Mouse (Mus musculus) forebrain, embryonic 15.5 days (tissue): ENCODE data around the gene Gm20521. TPM values are rescaled to one million over a fixed set of nuclear protein-coding genes. Genes with fewer than 3 reads are reported as not detected.
A peak's percentile ranks its signal among the peaks of the same experiment; 100 is the strongest.

Experiments
- ATAC-seq: fragments of 200-750 bp; cut with Nextera tagmentation; replicated peaks from 2 replicates; pipeline ENCODE4 v1.8.0; 2017; ENCODE audit warnings: mild to moderate bottlenecking, moderate TSS enrichment, moderate library complexity
- H3K27ac ChIP-seq: fragments of 300-500 bp; sonication (generic); replicated peaks from 2 replicates; pipeline ENCODE4 v1.5.1; 2015; ENCODE audit warnings: mild to moderate bottlenecking, inconsistent platforms
- H3K27me3 ChIP-seq: fragments of 300-500 bp; sonication (generic); 2 replicates; pipeline ENCODE4 v1.6.1; 2015; ENCODE audit warnings: inconsistent platforms
- H3K36me3 ChIP-seq: fragments of 300-500 bp; sonication (generic); 2 replicates; pipeline ENCODE4 v1.6.1; 2015; ENCODE audit warnings: mild to moderate bottlenecking, inconsistent platforms
- H3K4me1 ChIP-seq: fragments of 300-500 bp; sonication (generic); 2 replicates; pipeline ENCODE4 v1.6.1; 2015; ENCODE audit warnings: inconsistent platforms
- H3K4me2 ChIP-seq: fragments of 300-500 bp; sonication (generic); replicated peaks from 2 replicates; pipeline ENCODE4 v1.6.1; 2015; ENCODE audit warnings: mild to moderate bottlenecking, inconsistent platforms
- H3K4me3 ChIP-seq: fragments of 300-500 bp; sonication (generic); 2 replicates; pipeline ENCODE4 v1.5.1; 2015; ENCODE audit warnings: mild to moderate bottlenecking, inconsistent platforms
- H3K9ac ChIP-seq: fragments of 300-500 bp; sonication (generic); replicated peaks from 2 replicates; pipeline ENCODE4 v1.6.1; 2015; ENCODE audit warnings: mild to moderate bottlenecking, inconsistent platforms
- H3K9me3 ChIP-seq: fragments of 300-500 bp; sonication (generic); 2 replicates; pipeline ENCODE4 v1.6.1; 2016; ENCODE audit warnings: inconsistent platforms
- WGBS: fragments of 180-500 bp; shearing (Covaris S2); methylation state at CpG from one replicate; pipeline ENCODE4 v1.1.7; 2015; ENCODE audit warnings: mixed read lengths; 5-methylcytosine and 5-hydroxymethylcytosine counted together
- polyA plus RNA-seq: library from polyadenylated mRNA; unstranded; fragments of >200 nt; fragmentation: Nextera tagmentation; extraction: Ambion mirVana; gene quantifications from 2 replicates; pipeline ENCODE4 v1.2.1, GENCODE M21; 2015

Gene Gm20521
- polyA plus RNA-seq, result 0.14 and 0.15 TPM in 2 replicates

DNA sequence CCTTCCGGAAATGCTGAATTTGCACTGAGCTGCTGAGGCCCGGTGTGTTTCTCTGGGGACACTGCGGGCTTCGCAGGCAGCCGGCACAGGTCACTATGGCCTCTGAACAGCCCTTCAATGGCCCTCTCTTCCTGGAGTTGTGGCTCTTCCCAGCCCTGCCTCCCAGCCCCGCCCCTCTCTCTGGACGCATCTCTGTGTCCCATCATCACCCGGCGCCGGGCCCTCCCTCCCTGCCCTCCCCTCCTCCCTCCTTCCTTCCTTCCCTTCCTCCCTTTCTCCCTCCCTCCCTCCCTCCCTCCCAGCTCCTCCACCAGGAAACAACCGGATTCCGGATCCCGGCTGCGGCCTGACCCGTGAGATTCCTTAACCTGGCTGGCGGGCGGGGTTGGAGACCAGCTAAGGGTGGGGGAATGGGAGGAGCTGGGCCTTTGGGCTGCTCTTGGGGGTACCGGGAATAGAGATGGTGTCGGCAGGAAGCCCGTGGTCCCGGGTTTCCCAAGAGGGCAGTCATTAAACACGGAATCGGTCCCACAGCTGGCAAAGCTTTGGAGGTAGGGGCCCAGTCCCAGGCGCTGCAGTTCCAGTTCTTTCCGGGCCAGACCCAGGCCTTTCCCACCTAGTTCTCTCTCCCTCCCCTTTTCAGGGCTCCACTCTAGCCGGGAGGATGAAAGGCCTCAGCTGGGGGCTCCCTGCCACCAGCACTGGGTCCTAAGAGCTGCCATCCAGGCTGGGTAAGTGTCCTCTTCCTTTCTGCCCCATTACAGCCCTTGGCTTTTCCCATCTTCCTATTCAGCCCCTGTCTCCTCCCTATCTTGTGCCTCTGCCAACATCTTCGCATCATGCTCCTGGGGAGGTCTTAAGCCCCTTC is at the start of gene Gm20521, which contains the start of gene Bcl2l2:
Gene Gm20521 (plus strand): TSS at position 288 of the 868 bp plus-strand sequence.
Gene Bcl2l2 (plus strand): TSS at position 224 of the 868 bp plus-strand sequence.
- Histone ChIP-seq H3K9ac (peak within 1 kb of the TSS; percentile 73), H3K4me1 (peaks cover 26% of the 10 kb centered on the region), H3K4me3 (peak within 1 kb of the TSS; percentile 57), H3K27ac (peak within 1 kb of the TSS; percentile 85), H3K36me3 (no peaks in the 10 kb centered on the region), H3K27me3 (no peaks in the 10 kb centered on the region), H3K9me3 (no peaks in the 10 kb centered on the region), H3K4me2 (peak within 1 kb of the TSS; percentile 74)
- under 1% methylated on average over 27 of the region's 27 CpGs for WGBS
- ATAC-seq, result peak; percentile 83

GRCm38 (mm10) chr14:54843461-54843860 is 39.8 kb upstream of the Gm20521 start:
- WGBS, result 7% methylated on average over 4 of the region's 4 CpGs
- H3K36me3 ChIP-seq, result no peaks in the 10 kb centered on the region
- 0 out of 2 replicates have a peak, but pooled peaks have one; percentile 6 for ATAC-seq
- no peaks in the 10 kb centered on the region for H3K27me3 ChIP-seq
- H3K4me3 ChIP-seq, result no peak overlapping the region
- no peaks in the 10 kb centered on the region for H3K9me3 ChIP-seq
- no peak overlapping the region for H3K4me2 ChIP-seq
- no peak overlapping the region for H3K9ac ChIP-seq
- H3K27ac ChIP-seq, result no peak overlapping the region
- H3K4me1 ChIP-seq, result no peaks in the 10 kb centered on the region

GRCm38 (mm10) chr14:54855726-54856125 is 27.5 kb upstream of the Gm20521 start:
- H3K27ac ChIP-seq, result no peak overlapping the region
- WGBS, result 94% methylated on average over 3 of the region's 3 CpGs

GRCm38 (mm10) chr14:54856703-54857102 is 26.5 kb upstream of the Gm20521 start:
- Histone ChIP-seq H3K9me3 (no peaks in the 10 kb centered on the region), H3K27ac (no peak overlapping the region), H3K9ac (no peak overlapping the region), H3K27me3 (no peaks in the 10 kb centered on the region), H3K36me3 (peaks cover 18% of the 10 kb centered on the region; the same call in 1 of the 2 replicates), H3K4me2 (no peak overlapping the region), H3K4me1 (no peaks in the 10 kb centered on the region), H3K4me3 (no peak overlapping the region)
- ATAC-seq, result no peak
- WGBS, result 92% methylated on average over 7 of the region's 7 CpGs

More at GRCm38 (mm10) chr14:54855726-54856125, 27.5 kb upstream of the Gm20521 start:
- Histone ChIP-seq H3K9me3 (no peaks in the 10 kb centered on the region), H3K36me3 (peaks cover 18% of the 10 kb centered on the region; the same call in 1 of the 2 replicates), H3K4me2 (no peak overlapping the region), H3K9ac (no peak overlapping the region), H3K4me3 (no peak overlapping the region), H3K27me3 (no peaks in the 10 kb centered on the region), H3K4me1 (no peaks in the 10 kb centered on the region)
- no peak for ATAC-seq

DNA sequence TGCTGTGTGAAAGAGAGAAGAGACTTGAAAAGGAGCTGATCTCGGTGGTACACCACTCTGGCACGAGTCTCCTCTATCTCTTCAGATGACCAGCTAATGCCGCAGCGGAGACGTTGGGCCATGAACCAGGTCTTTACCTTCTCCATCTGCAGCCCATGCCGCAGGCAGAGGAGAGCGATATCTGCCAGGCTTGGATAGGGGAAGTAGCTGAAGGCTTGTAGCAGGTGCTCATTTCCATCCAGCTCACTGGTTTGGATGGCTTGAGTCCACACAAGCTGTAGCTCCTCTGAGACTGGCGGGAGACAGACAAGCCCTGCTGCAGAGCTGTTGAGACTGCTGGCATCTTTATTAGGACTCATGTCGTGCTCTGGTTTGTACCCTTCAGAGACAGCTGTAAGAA is 25.4 kb upstream of the Gm20521 start:
- Histone ChIP-seq H3K27me3 (no peaks in the 10 kb centered on the region), H3K36me3 (peaks cover 18% of the 10 kb centered on the region; the same call in 1 of the 2 replicates), H3K9ac (no peak overlapping the region), H3K4me1 (0 out of 2 replicates have a peak, but pooled peaks cover under 1% of the 10 kb centered on the region), H3K27ac (no peak overlapping the region), H3K9me3 (no peaks in the 10 kb centered on the region), H3K4me2 (no peak overlapping the region), H3K4me3 (no peak overlapping the region)
- ATAC-seq, result no peak
- 92% methylated on average over 9 of the region's 9 CpGs for WGBS

GRCm38 (mm10) chr14:54860511-54860910 is 22.7 kb upstream of the Gm20521 start:
- Histone ChIP-seq H3K9me3 (no peaks in the 10 kb centered on the region), H3K4me2 (no peak overlapping the region), H3K9ac (no peak overlapping the region), H3K27me3 (no peaks in the 10 kb centered on the region), H3K36me3 (peaks cover 16% of the 10 kb centered on the region; the same call in 1 of the 2 replicates), H3K4me3 (no peak overlapping the region), H3K27ac (no peak overlapping the region), H3K4me1 (peaks cover 12% of the 10 kb centered on the region)
- WGBS, result 51% methylated on average over 2 of the region's 2 CpGs
- no peak for ATAC-seq

DNA sequence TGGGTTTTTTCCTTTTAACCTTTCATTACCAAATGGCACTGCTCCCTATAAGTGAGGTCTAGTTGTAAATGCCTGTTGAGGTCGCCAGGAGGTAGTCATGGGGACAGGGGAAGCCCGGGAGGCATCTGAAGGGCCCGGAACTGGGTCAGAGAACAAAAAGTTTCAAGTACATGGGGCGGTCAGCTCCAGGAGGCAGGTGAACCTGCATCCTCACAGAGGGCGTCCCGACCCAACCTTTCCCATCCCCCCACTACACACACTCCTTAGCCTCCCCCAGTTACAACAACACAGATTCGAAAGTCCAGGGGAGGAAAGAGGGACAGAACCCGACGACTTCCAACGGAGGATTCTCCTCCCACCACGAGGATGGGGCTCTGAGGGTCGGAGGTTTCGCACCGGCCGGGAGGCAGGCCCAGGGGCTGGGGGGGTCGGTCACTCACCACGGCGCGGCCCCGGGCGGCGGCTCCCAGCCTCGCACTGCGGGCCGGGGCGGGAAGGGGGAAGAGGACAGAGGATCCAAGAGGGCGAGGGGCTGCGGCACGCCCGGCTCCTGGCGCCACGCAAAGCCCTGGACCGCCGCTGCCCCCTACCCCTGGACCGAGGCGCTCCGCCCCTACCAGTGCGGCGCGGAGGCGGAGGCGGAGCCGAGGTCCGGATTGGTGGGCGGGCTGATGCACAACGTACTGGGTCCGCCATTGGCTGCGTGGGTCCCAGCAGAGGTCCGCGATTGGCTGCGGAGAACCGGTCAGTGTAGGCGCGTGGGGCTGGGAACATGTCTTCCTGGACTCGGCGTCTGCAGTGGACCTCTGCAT is 19.5 kb upstream of the Gm20521 start:
- H3K27me3 ChIP-seq, result no peaks in the 10 kb centered on the region
- H3K4me3 ChIP-seq, result peak overlapping the region; percentile 99
- no peaks in the 10 kb centered on the region for H3K9me3 ChIP-seq
- H3K27ac ChIP-seq, result peak overlapping the region; percentile 73
- H3K9ac ChIP-seq, result peak overlapping the region; percentile 98
- H3K4me1 ChIP-seq, result peaks cover 12% of the 10 kb centered on the region
- WGBS, result under 1% methylated on average over 55 of the region's 56 CpGs
- peak overlapping the region; percentile 77 for H3K4me2 ChIP-seq
- H3K36me3 ChIP-seq, result no peaks in the 10 kb centered on the region
- peak; percentile 100 for ATAC-seq

DNA sequence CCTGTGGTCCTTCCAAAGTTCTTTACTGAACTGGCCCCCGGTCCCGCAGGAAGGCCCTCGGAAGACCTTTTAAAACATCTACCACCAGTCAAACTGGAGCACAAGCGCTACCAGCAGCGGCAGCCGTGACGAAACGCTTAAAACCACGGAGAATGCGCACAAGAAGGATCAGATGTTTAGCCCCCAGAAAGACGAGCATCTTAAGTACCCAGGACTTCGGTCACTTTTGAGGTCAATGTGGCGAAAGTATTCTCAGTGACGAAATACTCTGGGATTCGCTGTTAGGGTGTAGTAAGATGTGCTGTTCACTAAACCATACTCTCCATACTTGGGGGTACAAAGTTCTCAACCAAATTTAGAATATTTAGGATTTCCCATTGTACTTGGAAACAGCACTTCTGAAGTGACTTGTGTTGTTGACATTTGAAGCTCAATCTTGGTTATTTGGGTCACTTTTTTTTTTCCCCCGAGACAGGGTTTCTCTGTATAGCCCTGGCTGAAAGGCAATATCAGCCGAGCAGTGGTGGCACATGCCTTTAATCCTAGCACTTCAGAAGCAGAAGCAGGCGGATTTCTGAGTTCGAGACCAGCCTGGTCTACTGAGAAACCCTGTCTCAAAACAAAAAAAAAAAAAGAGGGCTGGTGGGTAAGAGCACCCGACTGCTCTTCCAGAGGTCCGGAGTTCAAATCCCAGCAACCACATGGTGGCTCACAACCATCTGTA is 18.8 kb upstream of the Gm20521 start:
- WGBS, result 17% methylated on average over 21 of the region's 21 CpGs
- Histone ChIP-seq H3K4me1 (peaks cover 12% of the 10 kb centered on the region), H3K27me3 (no peaks in the 10 kb centered on the region), H3K27ac (peak overlapping the region; percentile 73), H3K36me3 (no peaks in the 10 kb centered on the region), H3K9me3 (no peaks in the 10 kb centered on the region), H3K4me3 (peak overlapping the region; percentile 99), H3K9ac (peak overlapping the region; percentile 98), H3K4me2 (peak overlapping the region; percentile 77)
- no peak for ATAC-seq

GRCm38 (mm10) chr14:54865626-54866025 is 17.6 kb upstream of the Gm20521 start:
- no peak for ATAC-seq
- Histone ChIP-seq H3K36me3 (no peaks in the 10 kb centered on the region), H3K4me1 (peaks cover 12% of the 10 kb centered on the region), H3K4me3 (no peak overlapping the region), H3K4me2 (no peak overlapping the region), H3K27me3 (no peaks in the 10 kb centered on the region), H3K27ac (no peak overlapping the region), H3K9me3 (no peaks in the 10 kb centered on the region), H3K9ac (no peak overlapping the region)
- WGBS, result 74% methylated on average over 5 of the region's 5 CpGs

- no peak overlapping the region for H3K4me3 ChIP-seq
- H3K4me1 ChIP-seq, result peaks cover 12% of the 10 kb centered on the region
- no peak overlapping the region for H3K9ac ChIP-seq
- no peak for ATAC-seq
- 58% methylated on average over 3 of the region's 3 CpGs for WGBS
- no peak overlapping the region for H3K4me2 ChIP-seq
- no peaks in the 10 kb centered on the region for H3K9me3 ChIP-seq
- no peaks in the 10 kb centered on the region for H3K36me3 ChIP-seq
- no peaks in the 10 kb centered on the region for H3K27me3 ChIP-seq
- no peak overlapping the region for H3K27ac ChIP-seq
Observed at GRCm38 (mm10) chr14:54866268-54866667, 17.0 kb upstream of the Gm20521 start.

- no peaks in the 10 kb centered on the region for H3K9me3 ChIP-seq
- no peak overlapping the region for H3K9ac ChIP-seq
- H3K4me2 ChIP-seq, result no peak overlapping the region
- no peak overlapping the region for H3K4me3 ChIP-seq
- 53% methylated on average over 5 of the region's 5 CpGs for WGBS
- H3K27me3 ChIP-seq, result no peaks in the 10 kb centered on the region
- no peak for ATAC-seq
- no peaks in the 10 kb centered on the region for H3K36me3 ChIP-seq
- H3K4me1 ChIP-seq, result peaks cover 12% of the 10 kb centered on the region
- H3K27ac ChIP-seq, result no peak overlapping the region
Observed at GRCm38 (mm10) chr14:54866936-54867335, 16.3 kb upstream of the Gm20521 start.
